Mouse (Mus musculus): ENCODE data around the gene Axin1. TPM values are rescaled to one million over a fixed set of nuclear protein-coding genes. Genes with fewer than 3 reads are reported as not detected.

The Axin1 gene
- polyA plus RNA-seq, 1 experiment from 2014 or later, result 27.7 TPM

DNA sequence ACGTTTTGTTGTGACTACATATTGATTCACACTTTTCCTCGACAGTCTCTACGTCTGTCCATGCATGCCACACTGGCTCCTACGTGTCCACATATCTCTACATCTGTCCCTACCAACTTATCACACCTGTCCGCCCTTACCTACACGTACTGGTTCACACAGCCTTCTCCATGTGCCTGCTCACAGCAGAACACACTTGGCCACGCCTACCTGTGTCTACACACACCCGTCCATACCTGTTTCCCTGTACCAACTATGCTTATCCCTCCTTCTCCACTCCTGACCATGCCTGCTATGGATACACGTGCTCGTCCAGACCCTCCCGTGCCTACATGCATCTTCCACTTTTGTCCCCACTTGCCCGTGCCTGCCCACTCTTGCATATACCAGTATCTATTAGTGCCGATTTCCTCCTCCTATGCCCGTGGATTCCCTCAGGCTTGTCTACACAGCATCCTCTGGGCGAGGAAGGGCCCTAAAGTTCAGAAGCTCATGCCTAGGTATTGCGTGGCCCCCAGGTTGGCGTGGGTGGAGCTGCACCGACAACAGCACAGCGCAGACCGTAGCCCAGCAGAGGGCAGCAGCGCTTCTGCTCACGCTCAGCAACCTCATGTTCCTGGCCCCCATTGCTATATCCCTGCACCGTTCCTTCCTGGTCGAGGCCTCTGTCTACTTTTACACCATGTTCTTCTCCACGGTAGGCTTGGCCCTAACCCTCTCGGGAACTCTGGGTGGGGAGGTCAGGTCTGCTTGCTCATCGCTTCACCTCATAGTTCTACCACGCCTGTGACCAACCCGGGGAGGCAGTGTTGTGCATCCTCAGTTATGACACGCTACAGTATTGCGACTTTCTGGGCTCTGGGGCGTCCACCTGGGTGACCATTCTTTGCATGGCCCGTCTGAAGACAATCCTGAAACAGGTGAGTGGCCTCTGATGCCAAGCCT is 18.4 kb upstream of the Axin1 start:
- Histone ChIP-seq H3K4me2 (0 out of 2 replicates have a peak overlapping the region, but pooled peaks have one; percentile 15), H3K36me3 (ENCODE audit: insufficient read depth) (no peaks in the 10 kb centered on the region), H3K4me1 (ENCODE audit: insufficient read depth) (0 out of 2 replicates have a peak, but pooled peaks cover 6% of the 10 kb centered on the region), H3K9ac (no peak overlapping the region), H3K4me3 (ENCODE audit: low read depth, low read length) (no peak overlapping the region), H3K9me3 (ENCODE audit: low read depth, low read length) (no peaks in the 10 kb centered on the region), H3K27ac (ENCODE audit: low read depth) (no peak overlapping the region), H3K27me3 (ENCODE audit: insufficient read depth, low read length) (peaks cover 26% of the 10 kb centered on the region)
- peak; percentile 89 for TF ChIP-seq CTCF (IDR thresholded peaks at IDR 0.05; ENCODE audit: low read depth)
- peak; percentile 57 for ATAC-seq (ENCODE audit: insufficient read depth)
- peak; percentile 85 for DNase-seq
- WGBS, result 41% methylated on average over 33 of the region's 33 CpGs

DNA sequence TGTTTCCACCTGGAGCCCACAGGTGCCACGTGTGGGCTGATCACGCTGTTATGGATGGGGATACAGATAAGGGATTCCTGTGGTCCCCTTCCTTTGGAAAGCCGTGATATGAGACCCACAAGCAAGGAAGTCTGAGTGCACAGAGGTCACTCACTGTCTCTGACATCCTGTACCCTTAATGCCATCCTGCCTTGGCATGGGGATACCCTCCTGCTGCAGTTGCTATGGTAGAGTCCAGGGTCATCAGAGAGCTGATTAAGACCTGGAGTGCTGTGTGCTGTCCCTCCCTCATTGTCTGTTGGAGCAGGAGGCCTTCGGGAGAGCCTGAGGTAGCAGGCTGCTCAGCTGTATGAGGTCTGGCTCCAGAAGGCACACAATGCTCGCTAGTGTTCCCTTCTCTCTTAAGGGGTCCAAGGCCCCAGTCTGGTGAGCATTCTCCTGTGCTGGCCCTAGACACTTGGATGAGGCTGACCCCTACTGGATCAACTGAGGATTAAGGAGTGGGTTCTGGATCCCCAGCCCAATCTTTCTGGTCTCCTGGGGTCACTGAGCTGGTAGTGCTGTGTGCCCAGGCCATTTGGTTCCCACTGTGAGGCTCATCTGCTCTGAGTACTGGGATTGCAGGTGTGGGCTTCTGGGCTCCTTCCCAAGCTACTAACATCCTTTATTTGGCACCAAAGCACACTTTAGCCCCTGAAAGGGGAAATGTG is 15.9 kb upstream of the Axin1 start:
- Histone ChIP-seq H3K27ac (ENCODE audit: low read depth) (no peak overlapping the region), H3K27me3 (ENCODE audit: insufficient read depth, low read length) (peaks cover 9% of the 10 kb centered on the region; the same call in 1 of the 2 replicates), H3K9ac (no peak overlapping the region), H3K9me3 (ENCODE audit: low read depth, low read length) (no peaks in the 10 kb centered on the region), H3K36me3 (ENCODE audit: insufficient read depth) (peaks cover 19% of the 10 kb centered on the region; the same call in 1 of the 2 replicates), H3K4me2 (no peak overlapping the region), H3K4me3 (ENCODE audit: low read depth, low read length) (no peak overlapping the region), H3K4me1 (ENCODE audit: insufficient read depth) (0 out of 2 replicates have a peak, but pooled peaks cover 6% of the 10 kb centered on the region)
- 49% methylated on average over 5 of the region's 5 CpGs for WGBS
- no peak for TF ChIP-seq CTCF (IDR thresholded peaks at IDR 0.05; ENCODE audit: low read depth)
- no peak for ATAC-seq (ENCODE audit: insufficient read depth)
- no peak for DNase-seq

DNA sequence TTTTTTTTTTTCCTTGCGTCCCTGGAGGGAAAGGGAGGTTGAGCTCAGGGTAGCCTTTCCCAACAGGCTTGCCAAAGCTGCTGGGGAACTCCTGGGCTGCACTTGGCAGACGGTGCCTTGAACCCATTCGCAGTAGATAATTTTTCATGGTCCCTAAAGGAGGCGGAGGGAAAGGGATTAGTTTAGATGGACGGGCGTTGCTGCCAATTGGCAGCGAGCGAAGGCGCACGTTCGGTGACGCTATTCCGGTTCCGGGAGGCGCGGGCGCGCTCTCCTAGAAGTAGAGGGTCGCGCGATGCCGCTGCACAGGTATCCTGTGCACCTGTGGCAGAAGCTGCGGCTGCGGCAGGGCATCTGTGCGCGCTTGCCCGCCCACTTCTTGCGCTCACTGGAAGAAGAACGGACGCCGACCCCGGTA is 15.2 kb upstream of the Axin1 start, which contains the start of gene Mrpl28:
TSS of gene Mrpl28 (plus strand) at position 234 of the 418 bp plus-strand sequence.
- peak within 1 kb of the TSS; percentile 90 for H3K4me3 ChIP-seq (ENCODE audit: low read depth, low read length)

DNA sequence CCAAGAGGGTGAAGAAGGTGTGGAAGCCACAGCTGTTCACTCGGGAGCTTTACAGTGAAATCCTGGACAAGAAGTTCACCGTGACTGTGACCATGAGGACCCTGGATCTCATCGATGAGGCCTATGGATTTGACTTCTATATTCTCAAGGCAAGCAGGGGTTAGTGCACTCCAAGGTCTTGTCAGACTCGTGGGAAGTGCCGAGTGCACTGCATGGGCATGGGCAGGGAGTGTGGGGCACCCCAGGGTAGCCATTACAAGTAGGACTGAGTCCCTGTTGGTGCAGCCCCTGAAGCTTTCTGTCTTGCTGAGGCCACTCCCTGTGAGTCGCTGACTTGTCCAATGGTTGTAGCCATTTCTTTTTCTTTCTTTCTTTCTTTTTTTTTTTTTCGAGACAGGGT is 13.9 kb upstream of the Axin1 start:
- Histone ChIP-seq H3K36me3 (ENCODE audit: insufficient read depth) (peaks cover 37% of the 10 kb centered on the region), H3K4me2 (peak overlapping the region; percentile 93), H3K27ac (ENCODE audit: low read depth) (no peak overlapping the region), H3K9ac (peak overlapping the region; percentile 77), H3K27me3 (ENCODE audit: insufficient read depth, low read length) (0 out of 2 replicates have a peak, but pooled peaks cover under 1% of the 10 kb centered on the region), H3K9me3 (ENCODE audit: low read depth, low read length) (no peaks in the 10 kb centered on the region), H3K4me3 (ENCODE audit: low read depth, low read length) (peak overlapping the region; percentile 90), H3K4me1 (ENCODE audit: insufficient read depth) (0 out of 2 replicates have a peak, but pooled peaks cover 6% of the 10 kb centered on the region)
- 77% methylated on average over 7 of the region's 7 CpGs for WGBS
- no peak for ATAC-seq (ENCODE audit: insufficient read depth)
- DNase-seq, result no peak
- TF ChIP-seq CTCF (IDR thresholded peaks at IDR 0.05; ENCODE audit: low read depth), result no peak

More for the DNA sequence above, 15.2 kb upstream of the Axin1 start, which contains the start of gene Mrpl28:
- TF ChIP-seq CTCF (IDR thresholded peaks at IDR 0.05; ENCODE audit: low read depth), result no peak
- Histone ChIP-seq H3K4me1 (ENCODE audit: insufficient read depth) (0 out of 2 replicates have a peak, but pooled peaks cover 6% of the 10 kb centered on the region), H3K4me2 (peak within 1 kb of the TSS; percentile 93), H3K9ac (peak within 1 kb of the TSS; percentile 77), H3K36me3 (ENCODE audit: insufficient read depth) (peaks cover 26% of the 10 kb centered on the region), H3K9me3 (ENCODE audit: low read depth, low read length) (no peaks in the 10 kb centered on the region), H3K27me3 (ENCODE audit: insufficient read depth, low read length) (0 out of 2 replicates have a peak, but pooled peaks cover 5% of the 10 kb centered on the region), H3K27ac (ENCODE audit: low read depth) (0 out of 2 replicates have a peak within 1 kb of the TSS, but pooled peaks have one; percentile 30)
- ATAC-seq (ENCODE audit: insufficient read depth) (peak; percentile 81), DNase-seq (peak; percentile 99)
- WGBS, result 0% methylated on average over 32 of the region's 32 CpGs

DNA sequence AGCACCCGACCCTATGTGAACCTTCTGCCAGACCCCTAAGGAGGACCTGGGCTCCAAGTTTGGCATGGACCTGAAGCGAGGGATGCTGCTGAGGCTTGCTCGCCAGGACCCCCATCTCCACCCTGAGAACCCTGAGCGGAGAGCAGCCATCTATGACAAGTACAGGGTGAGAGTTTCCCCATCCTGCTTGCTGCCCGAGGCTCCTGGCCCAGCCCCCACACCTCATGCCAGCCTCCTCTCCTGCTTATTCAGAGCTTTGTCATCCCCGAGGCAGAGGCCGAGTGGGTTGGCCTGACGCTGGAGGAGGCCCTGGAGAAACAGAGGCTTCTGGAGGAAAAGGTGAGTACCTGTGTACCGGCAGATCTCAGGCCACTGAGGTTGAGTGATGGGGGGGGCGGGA is 13.3 kb upstream of the Axin1 start:
- H3K27me3 ChIP-seq (ENCODE audit: insufficient read depth, low read length), result no peaks in the 10 kb centered on the region
- H3K9me3 ChIP-seq (ENCODE audit: low read depth, low read length), result no peaks in the 10 kb centered on the region
- no peak overlapping the region for H3K4me2 ChIP-seq
- no peak overlapping the region for H3K27ac ChIP-seq (ENCODE audit: low read depth)
- DNase-seq (no peak), ATAC-seq (ENCODE audit: insufficient read depth) (no peak)
- 0 out of 2 replicates have a peak, but pooled peaks cover 6% of the 10 kb centered on the region for H3K4me1 ChIP-seq (ENCODE audit: insufficient read depth)
- H3K9ac ChIP-seq, result no peak overlapping the region
- WGBS, result 85% methylated on average over 10 of the region's 10 CpGs
- H3K4me3 ChIP-seq (ENCODE audit: low read depth, low read length), result no peak overlapping the region
- H3K36me3 ChIP-seq (ENCODE audit: insufficient read depth), result peaks cover 43% of the 10 kb centered on the region
- no peak for TF ChIP-seq CTCF (IDR thresholded peaks at IDR 0.05; ENCODE audit: low read depth)

DNA sequence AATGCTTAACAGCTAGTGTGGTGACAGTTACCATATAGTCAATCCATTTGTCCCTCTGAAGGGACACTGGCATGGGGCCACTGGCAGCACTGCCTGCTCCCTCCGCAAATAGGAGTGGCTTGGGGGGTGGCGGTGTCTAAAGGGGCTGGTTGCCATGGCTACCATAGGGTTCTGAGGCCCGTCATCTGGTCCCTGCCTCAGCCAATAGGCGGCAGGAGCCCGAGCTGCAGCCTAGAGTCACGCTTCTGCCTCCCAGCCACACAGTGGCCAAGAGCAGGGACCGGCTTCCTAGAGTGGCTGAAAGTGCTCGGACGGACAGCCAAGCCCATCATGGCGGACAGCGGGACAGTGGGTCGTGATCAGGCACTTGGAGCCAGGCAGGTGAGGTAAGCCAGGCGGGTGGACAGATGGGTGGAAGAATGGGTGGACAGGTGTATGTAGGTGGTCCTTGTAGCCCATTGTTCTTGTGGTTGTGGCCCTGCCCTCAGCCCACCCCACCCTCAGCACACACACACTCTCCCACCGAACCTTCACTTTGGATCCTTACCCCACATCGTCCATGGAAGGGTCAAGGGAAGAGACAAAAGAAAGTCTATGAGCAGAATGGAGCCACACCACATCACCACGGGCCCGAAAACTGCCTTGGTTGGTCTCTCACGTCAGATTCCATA is 7.3 kb upstream of the Axin1 start:
- 82% methylated on average over 18 of the region's 18 CpGs for WGBS
- no peak overlapping the region for H3K9ac ChIP-seq
- no peaks in the 10 kb centered on the region for H3K27me3 ChIP-seq (ENCODE audit: insufficient read depth, low read length)
- H3K4me1 ChIP-seq (ENCODE audit: insufficient read depth), result no peaks in the 10 kb centered on the region
- H3K36me3 ChIP-seq (ENCODE audit: insufficient read depth), result peaks cover 65% of the 10 kb centered on the region
- ATAC-seq (ENCODE audit: insufficient read depth), result no peak
- no peak overlapping the region for H3K4me3 ChIP-seq (ENCODE audit: low read depth, low read length)
- H3K9me3 ChIP-seq (ENCODE audit: low read depth, low read length), result no peaks in the 10 kb centered on the region
- H3K27ac ChIP-seq (ENCODE audit: low read depth), result no peak overlapping the region
- H3K4me2 ChIP-seq, result no peak overlapping the region
- DNase-seq, result no peak
- TF ChIP-seq CTCF (IDR thresholded peaks at IDR 0.05; ENCODE audit: low read depth), result no peak

All from lung, embryonic 14.5 days (tissue).